Mouse (Mus musculus) hindbrain, postnatal 0 days (tissue): ENCODE measurements at regions not wholly inside any gene's neighbourhood (a gene's known extent, or its start where the extent isn't known, plus 50 kb on each side); places are given as distances from the start of the nearest gene placed in this dataset.

Source experiments
- ATAC-seq: fragments of 200-750 bp; cut with Nextera tagmentation; 2 replicates; pipeline ENCODE4 v1.8.0; 2017; ENCODE audit warnings: mild to moderate bottlenecking, moderate TSS enrichment, moderate library complexity
- DNase-seq: peaks from one replicate; pipeline ENCODE4 v3.0.0-alpha.2; 2015; ENCODE audit warnings: low spot score
- H3K27ac ChIP-seq: fragments of 300-500 bp; sonication (generic); 2 replicates; pipeline ENCODE4 v1.5.1; 2014; ENCODE audit warnings: mild to moderate bottlenecking
- H3K27me3 ChIP-seq: fragments of 300-500 bp; sonication (generic); 2 replicates; pipeline ENCODE4 v1.6.1; 2014; ENCODE audit warnings: low read length, mixed read lengths; ENCODE audit not compliant: insufficient read depth
- H3K36me3 ChIP-seq: fragments of 300-500 bp; sonication (generic); 2 replicates; pipeline ENCODE4 v1.6.1; 2014; ENCODE audit warnings: low read length, mixed read lengths; ENCODE audit not compliant: insufficient read depth
- H3K4me1 ChIP-seq: fragments of 300-500 bp; sonication (generic); 2 replicates; pipeline ENCODE4 v1.6.1; 2014; ENCODE audit warnings: antibody characterized with exemption, low read length, mixed read lengths; ENCODE audit not compliant: insufficient read depth
- H3K4me2 ChIP-seq: fragments of 300-500 bp; sonication (generic); 2 replicates; pipeline ENCODE4 v1.6.1; 2014; ENCODE audit warnings: low read depth, mild to moderate bottlenecking, low read length, moderate library complexity, mixed read lengths
- H3K4me3 ChIP-seq: fragments of 300-500 bp; sonication (generic); 2 replicates; pipeline ENCODE4 v1.5.1; 2014; ENCODE audit warnings: low read length
- H3K9ac ChIP-seq: fragments of 300-500 bp; sonication (generic); replicated peaks from 2 replicates; pipeline ENCODE4 v1.6.1; 2014; ENCODE audit warnings: mild to moderate bottlenecking, low read length, moderate library complexity, mixed read lengths
- H3K9me3 ChIP-seq: fragments of 300-500 bp; sonication (generic); 2 replicates; pipeline ENCODE4 v1.6.1; 2016; ENCODE audit warnings: low read length, mixed read lengths
- CTCF ChIP-seq: IDR thresholded peaks from 2 replicates; pipeline ENCODE4 v1.5.1; 2016; ENCODE audit warnings: antibody characterized with exemption, control low read depth, low read depth
- WGBS: fragments of 180-500 bp; shearing (Covaris S2); extraction: QIAGEN DNeasy Blood & Tissue Kit; methylation state at CpG from one replicate; pipeline ENCODE4 v1.1.7; 2014; 5-methylcytosine and 5-hydroxymethylcytosine counted together

DNA sequence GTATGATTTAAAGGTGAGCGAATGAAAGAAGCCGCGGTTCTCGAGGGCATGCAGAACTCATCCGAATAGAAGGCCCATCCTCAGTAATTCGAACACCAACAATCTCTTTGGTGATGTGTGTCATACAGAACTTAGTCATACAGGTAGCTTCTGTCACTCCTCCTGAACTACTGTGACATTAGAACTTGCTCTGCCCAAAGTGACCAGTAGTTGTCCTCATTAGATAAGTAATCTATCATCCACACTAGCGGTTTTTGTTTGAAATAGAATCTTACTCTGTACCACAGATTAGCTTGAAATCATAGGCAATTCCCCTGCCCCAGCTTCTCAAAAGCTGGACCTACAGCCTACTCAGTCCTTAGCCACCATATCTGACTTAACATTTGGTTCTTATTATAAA is 149.8 kb upstream of the Crim1 start:
- H3K9me3 ChIP-seq = no peaks in the 10 kb centered on the region
- no peaks in the 10 kb centered on the region for H3K36me3 ChIP-seq
- no peaks in the 10 kb centered on the region for H3K27me3 ChIP-seq
- TF ChIP-seq CTCF = no peak
- DNase-seq (no peak), ATAC-seq (no peak)
- H3K4me1 ChIP-seq = no peaks in the 10 kb centered on the region
- no peak overlapping the region for H3K4me2 ChIP-seq
- WGBS = 90% methylated on average over 7 of the region's 7 CpGs
- no peak overlapping the region for H3K27ac ChIP-seq
- H3K9ac ChIP-seq = no peak overlapping the region
- no peak overlapping the region for H3K4me3 ChIP-seq

DNA sequence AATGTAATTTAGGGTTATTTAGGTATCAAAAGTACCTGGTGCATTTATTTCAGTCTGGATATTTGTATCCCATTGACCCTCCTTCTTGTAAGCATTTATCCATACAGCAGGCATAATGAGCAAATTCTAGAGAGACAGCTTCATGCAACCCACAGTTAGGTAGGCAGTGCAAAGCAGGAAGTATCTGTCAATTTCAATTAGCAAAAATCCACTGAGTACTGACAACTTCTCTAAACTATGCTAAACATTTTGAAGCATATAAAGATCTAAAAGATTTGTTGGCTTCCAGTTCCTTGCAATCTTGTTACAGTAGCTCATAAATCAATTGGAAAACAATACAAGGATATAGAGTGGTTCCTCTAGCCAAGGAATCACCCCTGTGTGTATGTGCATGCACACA is 124.2 kb upstream of the Crim1 start:
- H3K4me3 ChIP-seq = no peak overlapping the region
- ATAC-seq (no peak), DNase-seq (no peak)
- H3K4me2 ChIP-seq = no peak overlapping the region
- no peaks in the 10 kb centered on the region for H3K4me1 ChIP-seq
- no peaks in the 10 kb centered on the region for H3K27me3 ChIP-seq
- H3K36me3 ChIP-seq = no peaks in the 10 kb centered on the region
- no peak overlapping the region for H3K9ac ChIP-seq
- TF ChIP-seq CTCF = no peak
- H3K9me3 ChIP-seq = no peaks in the 10 kb centered on the region
- H3K27ac ChIP-seq = no peak overlapping the region

DNA sequence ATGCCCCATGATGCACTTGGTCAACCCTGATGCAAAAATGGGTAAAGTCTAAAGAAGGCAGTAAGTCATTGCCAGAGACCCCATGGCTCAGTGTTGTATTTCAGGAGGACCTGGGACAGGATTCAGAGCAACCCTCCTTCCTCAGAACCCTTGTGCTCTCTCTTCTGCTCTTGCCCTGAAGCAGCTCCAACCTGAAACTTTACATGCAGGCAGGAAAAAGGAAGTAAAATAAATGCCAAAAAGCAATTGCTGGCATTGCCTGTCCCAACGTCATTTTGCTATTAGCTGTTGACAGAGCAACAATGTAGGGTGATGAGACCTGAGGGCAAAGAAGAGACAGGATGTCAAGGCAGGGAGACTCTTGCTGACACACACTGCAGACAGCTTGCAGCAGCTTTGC is 121.7 kb upstream of the Crim1 start:
- 37% methylated on average over 1 of the region's 1 CpGs for WGBS
- no peak overlapping the region for H3K4me2 ChIP-seq
- DNase-seq = no peak
- no peaks in the 10 kb centered on the region for H3K9me3 ChIP-seq
- no peak for TF ChIP-seq CTCF
- ATAC-seq = no peak
- H3K27ac ChIP-seq = no peak overlapping the region
- no peak overlapping the region for H3K9ac ChIP-seq
- H3K4me1 ChIP-seq = no peaks in the 10 kb centered on the region
- no peak overlapping the region for H3K4me3 ChIP-seq
- no peaks in the 10 kb centered on the region for H3K27me3 ChIP-seq
- no peaks in the 10 kb centered on the region for H3K36me3 ChIP-seq

DNA sequence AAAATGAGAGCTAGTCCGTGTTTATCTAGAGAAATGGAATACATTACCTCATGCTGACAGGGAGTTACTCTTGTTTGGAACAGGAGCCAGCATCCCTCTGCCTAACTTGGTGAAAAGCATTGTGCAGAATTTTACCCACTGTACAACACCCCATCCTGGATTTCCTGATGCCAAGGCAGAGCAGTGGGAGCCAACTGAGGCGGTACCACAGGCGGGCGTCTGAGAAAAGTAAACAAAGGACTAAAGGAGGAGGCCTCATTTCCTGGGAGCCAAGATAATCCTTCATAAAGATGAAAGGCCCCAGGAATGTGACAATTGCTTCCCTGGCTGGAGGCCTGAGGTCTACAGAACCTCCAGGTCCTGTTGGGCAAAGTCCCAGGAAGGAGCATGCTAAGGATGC is 115.6 kb upstream of the Crim1 start:
- 30% methylated on average over 4 of the region's 4 CpGs for WGBS
- no peaks in the 10 kb centered on the region for H3K27me3 ChIP-seq
- no peak overlapping the region for H3K4me3 ChIP-seq
- H3K4me1 ChIP-seq = no peaks in the 10 kb centered on the region
- no peaks in the 10 kb centered on the region for H3K36me3 ChIP-seq
- H3K9ac ChIP-seq = no peak overlapping the region
- DNase-seq (no peak), ATAC-seq (no peak)
- no peaks in the 10 kb centered on the region for H3K9me3 ChIP-seq
- H3K27ac ChIP-seq = no peak overlapping the region
- TF ChIP-seq CTCF = no peak
- no peak overlapping the region for H3K4me2 ChIP-seq

DNA sequence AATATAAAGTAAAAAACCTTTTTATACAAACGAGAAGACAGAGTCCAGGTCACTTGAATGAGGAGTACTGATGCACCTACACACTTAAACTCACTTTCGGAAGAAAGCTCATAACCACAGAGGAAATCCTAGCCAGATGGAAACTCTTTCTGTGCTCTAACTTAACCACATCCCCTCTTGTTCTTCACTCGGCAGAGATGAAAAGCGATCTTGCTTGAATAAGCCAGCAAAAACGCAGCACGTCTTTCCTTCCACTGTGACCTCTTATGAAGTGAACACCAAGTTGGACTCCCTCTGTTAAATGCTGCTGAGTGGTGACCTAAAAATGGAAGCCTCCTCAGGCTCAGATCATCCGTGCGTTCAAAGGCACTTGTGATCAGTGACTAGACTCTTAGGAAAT is 113.1 kb upstream of the Crim1 start:
- Histone ChIP-seq H3K4me1 (no peaks in the 10 kb centered on the region), H3K9ac (no peak overlapping the region), H3K4me2 (no peak overlapping the region), H3K9me3 (no peaks in the 10 kb centered on the region), H3K36me3 (no peaks in the 10 kb centered on the region), H3K4me3 (no peak overlapping the region), H3K27me3 (no peaks in the 10 kb centered on the region), H3K27ac (no peak overlapping the region)
- no peak for ATAC-seq
- TF ChIP-seq CTCF = no peak
- DNase-seq = no peak
- WGBS = 78% methylated on average over 8 of the region's 8 CpGs

DNA sequence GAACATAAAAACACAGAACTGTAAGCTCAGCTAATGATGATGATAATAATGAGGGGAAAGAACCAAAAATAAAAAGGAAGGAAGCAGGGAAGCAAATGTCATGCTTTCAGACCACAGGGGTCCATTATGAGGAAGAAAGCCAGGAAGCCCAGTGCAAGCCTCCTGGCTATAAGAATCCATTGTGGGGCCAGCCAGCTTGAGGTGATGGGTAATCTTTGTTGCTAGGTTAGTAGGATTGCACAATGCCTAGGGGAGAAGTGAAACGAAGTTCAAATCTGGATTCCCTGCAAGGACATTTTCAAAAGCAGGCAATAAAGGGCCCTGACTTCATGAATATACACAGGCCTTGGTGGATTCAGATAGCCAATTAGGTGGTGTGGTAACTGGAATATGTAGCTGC is 102.3 kb upstream of the Crim1 start:
- Histone ChIP-seq H3K4me1 (no peaks in the 10 kb centered on the region), H3K27me3 (no peaks in the 10 kb centered on the region), H3K4me2 (no peak overlapping the region), H3K9ac (no peak overlapping the region), H3K36me3 (no peaks in the 10 kb centered on the region), H3K4me3 (no peak overlapping the region), H3K9me3 (no peaks in the 10 kb centered on the region), H3K27ac (no peak overlapping the region)
- ATAC-seq (no peak), DNase-seq (no peak)
- 26% methylated on average over 1 of the region's 1 CpGs for whole genome bisulfite sequencing
- no peak for TF ChIP-seq CTCF

DNA sequence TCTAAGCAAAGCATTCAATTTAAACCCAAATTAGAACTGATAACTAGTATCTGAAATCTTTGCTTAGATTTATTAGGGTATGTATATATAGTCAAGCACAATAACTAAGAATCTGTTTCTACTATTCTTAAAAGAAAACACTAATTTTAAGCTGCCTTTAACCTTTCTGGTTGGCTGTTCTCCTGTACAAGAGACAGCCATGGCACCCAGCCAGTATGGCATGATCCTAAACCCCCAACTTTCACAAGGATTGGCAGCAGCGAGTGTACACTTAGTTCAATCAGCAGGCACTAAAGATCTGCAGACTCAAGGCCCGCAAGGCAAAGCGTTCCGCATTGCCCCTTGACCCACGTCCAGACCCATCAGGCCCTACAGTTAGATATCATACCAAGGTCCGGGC is 91.3 kb upstream of the Crim1 start:
- Histone ChIP-seq H3K4me3 (no peak overlapping the region), H3K27me3 (no peaks in the 10 kb centered on the region), H3K36me3 (no peaks in the 10 kb centered on the region), H3K9ac (no peak overlapping the region), H3K4me1 (no peaks in the 10 kb centered on the region), H3K27ac (no peak overlapping the region), H3K4me2 (no peak overlapping the region), H3K9me3 (no peaks in the 10 kb centered on the region)
- ATAC-seq = no peak
- TF ChIP-seq CTCF = no peak
- WGBS = 93% methylated on average over 6 of the region's 6 CpGs
- no peak for DNase-seq
